Mouse (Mus musculus) limb, embryonic 11.5 days (tissue): ENCODE results near the gene A2m. TPM values are rescaled to one million over a fixed set of nuclear protein-coding genes. Genes with fewer than 3 reads are reported as not detected.

Source experiments
- ATAC-seq: fragments of 200-750 bp; cut with Nextera tagmentation; 2 replicates; pipeline ENCODE4 v1.8.0; 2017; ENCODE audit warnings: low read depth; ENCODE audit not compliant: insufficient number of reproducible peaks, low FRiP score, low TSS enrichment
- DNase-seq: peaks from one replicate; pipeline ENCODE4 v3.0.0-alpha.2; 2015; ENCODE audit warnings: low spot score
- H3K27ac ChIP-seq: fragments of 300-500 bp; sonication (generic); replicated peaks from 2 replicates; pipeline ENCODE4 v1.5.1; 2014; ENCODE audit warnings: low read depth, mild to moderate bottlenecking, low read length
- H3K27me3 ChIP-seq: fragments of 300-500 bp; sonication (generic); 2 replicates; pipeline ENCODE4 v1.6.1; 2014; ENCODE audit warnings: mild to moderate bottlenecking, low read length, mixed read lengths; ENCODE audit not compliant: control insufficient read depth, insufficient read depth
- H3K36me3 ChIP-seq: fragments of 300-500 bp; sonication (generic); 2 replicates; pipeline ENCODE4 v1.6.1; 2014; ENCODE audit warnings: mild to moderate bottlenecking, low read length, moderate library complexity, mixed read lengths; ENCODE audit not compliant: control insufficient read depth, insufficient read depth
- H3K4me1 ChIP-seq: fragments of 300-500 bp; sonication (generic); 2 replicates; pipeline ENCODE4 v1.6.1; 2014; ENCODE audit warnings: low read length, mixed read lengths; ENCODE audit not compliant: control insufficient read depth, insufficient read depth
- H3K4me2 ChIP-seq: fragments of 300-500 bp; sonication (generic); 2 replicates; pipeline ENCODE4 v1.6.1; 2014; ENCODE audit warnings: low read depth, mild to moderate bottlenecking, moderate library complexity; ENCODE audit not compliant: severe bottlenecking
- H3K4me3 ChIP-seq: fragments of 300-500 bp; sonication (generic); 2 replicates; pipeline ENCODE4 v1.5.1; 2014; ENCODE audit warnings: low read depth, low read length
- H3K9ac ChIP-seq: fragments of 300-500 bp; sonication (generic); 2 replicates; pipeline ENCODE4 v1.6.1; 2014; ENCODE audit warnings: mild to moderate bottlenecking, low read length
- H3K9me3 ChIP-seq: fragments of 300-500 bp; sonication (generic); 2 replicates; pipeline ENCODE4 v1.6.1; 2016; ENCODE audit warnings: low read length; ENCODE audit not compliant: control insufficient read depth
- WGBS: fragments of 180-500 bp; shearing (Covaris S2); extraction: QIAGEN DNeasy Blood & Tissue Kit; methylation state at CpG from one replicate; pipeline ENCODE4 v1.1.7; 2014; 5-methylcytosine and 5-hydroxymethylcytosine counted together
- polyA plus RNA-seq: library from polyadenylated mRNA; unstranded; fragments of >200 nt; fragmentation: Nextera tagmentation; extraction: Ambion mirVana; gene quantifications from 2 replicates; pipeline ENCODE4 v1.2.1, GENCODE M21; 2014

Gene A2m
- polyA plus RNA-seq = 1.5 and 2.1 TPM in 2 replicates

DNA sequence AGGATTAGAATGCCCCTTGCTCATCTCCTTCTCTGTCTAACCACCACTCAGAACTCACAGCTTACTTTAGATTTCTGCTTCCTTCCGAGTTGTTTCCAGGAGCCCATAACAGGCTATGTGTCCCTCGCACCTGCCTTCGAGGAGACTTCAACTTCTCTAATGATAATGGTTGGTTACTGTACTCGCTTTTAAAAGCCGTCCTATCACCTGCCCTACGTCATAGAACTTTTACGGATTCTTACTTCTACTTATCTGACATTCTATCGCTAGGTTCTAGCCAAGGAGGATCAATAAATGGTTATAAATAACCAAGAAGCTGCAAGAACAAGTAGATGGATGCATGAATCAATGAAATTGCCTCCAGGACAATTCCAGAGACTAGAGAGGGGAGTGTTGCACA, at the start of gene A2m:
TSS of gene A2m (plus strand) at position 301 of the 400 bp plus-strand sequence.
- Histone ChIP-seq H3K36me3 (no peaks in the 10 kb centered on the region), H3K9ac (0 out of 2 replicates have a peak within 1 kb of the TSS, but pooled peaks have one; percentile 8), H3K4me1 (no peaks in the 10 kb centered on the region), H3K4me3 (peak within 1 kb of the TSS; percentile 5; the same call in 1 of the 2 replicates), H3K27ac (no peak within 1 kb of the TSS), H3K27me3 (no peaks in the 10 kb centered on the region), H3K9me3 (no peaks in the 10 kb centered on the region), H3K4me2 (peak within 1 kb of the TSS; percentile 21; the same call in 1 of the 2 replicates)
- DNase-seq (no peak), ATAC-seq (no peak)
- WGBS = 92% methylated on average over 8 of the region's 8 CpGs

DNA sequence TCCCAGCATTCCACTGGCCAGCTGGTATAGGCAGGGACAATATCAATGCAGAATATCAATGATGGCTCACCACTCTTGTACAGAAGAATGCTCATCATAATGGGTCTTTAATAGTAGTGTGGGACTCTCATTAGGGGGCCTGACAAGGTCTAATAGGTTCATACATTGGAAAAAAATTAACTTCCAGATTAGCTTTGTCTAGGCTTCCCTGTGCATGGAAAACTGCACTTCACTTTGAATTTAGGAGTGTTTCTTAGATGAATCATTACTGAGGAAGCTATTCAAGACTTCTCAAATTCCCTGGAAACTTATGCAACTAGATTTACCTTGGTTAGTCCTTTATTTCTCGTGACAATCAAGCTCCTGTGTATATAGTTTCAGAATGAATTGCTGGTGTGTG, 45.0 kb upstream of the A2m start:
- no peaks in the 10 kb centered on the region for H3K27me3 ChIP-seq
- no peak overlapping the region for H3K4me3 ChIP-seq
- H3K36me3 ChIP-seq = no peaks in the 10 kb centered on the region
- ATAC-seq = no peak
- H3K9me3 ChIP-seq = no peaks in the 10 kb centered on the region
- H3K4me1 ChIP-seq = no peaks in the 10 kb centered on the region
- no peak overlapping the region for H3K9ac ChIP-seq
- H3K4me2 ChIP-seq = no peak overlapping the region
- WGBS = 61% methylated on average over 1 of the region's 1 CpGs
- no peak overlapping the region for H3K27ac ChIP-seq
- no peak for DNase-seq

DNA sequence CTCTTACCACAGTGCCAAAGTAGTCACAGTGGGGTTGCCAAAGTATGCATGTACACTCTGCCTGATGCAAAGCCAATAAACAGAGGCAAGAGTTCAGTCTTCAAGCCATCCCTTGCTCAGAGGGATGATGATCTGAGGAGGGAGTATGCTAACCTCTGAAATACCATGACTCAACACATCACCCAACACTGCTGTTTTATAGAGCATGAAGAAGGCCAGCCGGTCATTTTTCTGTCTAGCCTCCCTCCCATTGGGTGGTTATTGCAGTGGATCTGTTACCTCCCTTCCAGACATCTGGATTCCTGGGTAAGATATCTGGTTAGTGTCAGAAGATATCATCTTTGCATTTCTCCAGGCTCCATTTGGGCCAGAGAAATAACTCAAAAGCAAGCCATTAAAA, 34.2 kb upstream of the A2m start:
- peak; percentile 26; the same call in 1 of the 2 replicates for ATAC-seq
- H3K4me1 ChIP-seq = no peaks in the 10 kb centered on the region
- DNase-seq = no peak
- H3K36me3 ChIP-seq = no peaks in the 10 kb centered on the region
- no peaks in the 10 kb centered on the region for H3K9me3 ChIP-seq
- WGBS = 72% methylated on average over 1 of the region's 1 CpGs
- H3K27me3 ChIP-seq = no peaks in the 10 kb centered on the region
- no peak overlapping the region for H3K9ac ChIP-seq
- no peak overlapping the region for H3K4me2 ChIP-seq
- no peak overlapping the region for H3K4me3 ChIP-seq
- no peak overlapping the region for H3K27ac ChIP-seq

DNA sequence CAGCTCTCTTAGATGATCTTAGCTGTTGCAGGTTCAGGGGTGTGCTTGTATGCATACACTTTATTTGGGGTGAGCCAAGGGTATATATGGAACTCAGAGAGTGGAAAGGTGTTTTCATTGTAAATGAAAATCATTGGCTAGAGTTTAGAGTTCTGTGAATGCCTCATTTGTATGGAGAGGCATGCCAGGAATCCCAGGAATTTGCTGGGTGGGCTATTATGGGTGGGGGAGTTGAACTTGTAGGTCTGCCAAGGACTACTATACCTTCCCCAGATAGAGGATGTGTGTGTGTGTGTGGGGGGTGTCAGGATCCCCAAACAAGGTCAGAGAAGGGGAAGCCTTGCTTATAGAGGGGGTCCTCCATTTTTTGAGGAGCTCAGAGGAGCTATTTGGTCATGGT, 27.3 kb upstream of the A2m start:
- ATAC-seq (no peak), DNase-seq (no peak)
- Histone ChIP-seq H3K27me3 (no peaks in the 10 kb centered on the region), H3K27ac (no peak overlapping the region), H3K4me2 (no peak overlapping the region), H3K9me3 (no peaks in the 10 kb centered on the region), H3K4me3 (no peak overlapping the region), H3K4me1 (no peaks in the 10 kb centered on the region), H3K9ac (no peak overlapping the region), H3K36me3 (no peaks in the 10 kb centered on the region)

DNA sequence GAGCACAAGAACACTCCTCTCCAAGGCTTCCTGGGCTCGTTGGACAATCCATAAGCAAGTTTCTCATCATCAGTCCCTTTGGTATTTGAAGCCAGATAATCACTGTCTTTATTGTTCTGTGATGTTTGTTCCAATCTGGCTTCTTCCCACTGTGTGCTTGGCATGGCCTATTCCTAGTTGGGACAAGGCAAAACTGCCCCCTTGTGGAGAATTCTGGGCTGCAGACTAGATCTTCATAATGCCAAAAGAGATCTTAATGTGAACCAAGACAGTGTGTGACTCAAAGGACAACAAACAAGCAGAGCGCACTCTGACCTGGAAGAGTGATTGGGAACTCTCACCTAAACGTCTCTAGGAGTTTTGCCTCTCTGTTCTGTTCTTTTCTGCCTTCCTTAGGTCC, 23.4 kb upstream of the A2m start:
- H3K4me3 ChIP-seq = no peak overlapping the region
- WGBS = 50% methylated on average over 3 of the region's 3 CpGs
- H3K9ac ChIP-seq = no peak overlapping the region
- no peak overlapping the region for H3K27ac ChIP-seq
- H3K9me3 ChIP-seq = no peaks in the 10 kb centered on the region
- H3K36me3 ChIP-seq = no peaks in the 10 kb centered on the region
- H3K4me1 ChIP-seq = no peaks in the 10 kb centered on the region
- DNase-seq (no peak), ATAC-seq (no peak)
- no peak overlapping the region for H3K4me2 ChIP-seq
- H3K27me3 ChIP-seq = no peaks in the 10 kb centered on the region

DNA sequence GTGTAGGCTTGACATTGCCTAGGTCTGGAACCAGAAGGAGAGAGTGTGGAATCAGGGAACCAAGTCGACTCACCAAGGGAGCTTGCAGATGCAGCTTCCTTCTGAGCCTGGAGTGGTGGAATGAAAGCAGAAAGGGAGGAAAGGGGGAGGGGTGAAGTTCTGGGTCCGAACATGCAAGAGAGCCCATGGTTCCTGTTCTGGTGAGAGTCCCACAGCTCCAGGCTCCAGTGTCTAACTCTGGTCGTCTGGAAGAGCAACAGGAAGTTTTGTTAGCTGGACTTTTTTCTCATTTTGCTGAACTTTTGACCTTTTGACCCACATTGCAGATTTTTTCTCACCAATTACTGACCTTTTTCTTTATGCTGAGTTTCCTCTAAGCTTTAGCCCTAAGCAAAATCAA, 17.7 kb upstream of the A2m start:
- H3K27ac ChIP-seq = no peak overlapping the region
- no peaks in the 10 kb centered on the region for H3K4me1 ChIP-seq
- 18% methylated on average over 3 of the region's 3 CpGs for WGBS
- no peaks in the 10 kb centered on the region for H3K27me3 ChIP-seq
- H3K9ac ChIP-seq = no peak overlapping the region
- no peak for ATAC-seq
- no peaks in the 10 kb centered on the region for H3K36me3 ChIP-seq
- H3K9me3 ChIP-seq = no peaks in the 10 kb centered on the region
- no peak overlapping the region for H3K4me3 ChIP-seq
- no peak overlapping the region for H3K4me2 ChIP-seq
- DNase-seq = no peak

DNA sequence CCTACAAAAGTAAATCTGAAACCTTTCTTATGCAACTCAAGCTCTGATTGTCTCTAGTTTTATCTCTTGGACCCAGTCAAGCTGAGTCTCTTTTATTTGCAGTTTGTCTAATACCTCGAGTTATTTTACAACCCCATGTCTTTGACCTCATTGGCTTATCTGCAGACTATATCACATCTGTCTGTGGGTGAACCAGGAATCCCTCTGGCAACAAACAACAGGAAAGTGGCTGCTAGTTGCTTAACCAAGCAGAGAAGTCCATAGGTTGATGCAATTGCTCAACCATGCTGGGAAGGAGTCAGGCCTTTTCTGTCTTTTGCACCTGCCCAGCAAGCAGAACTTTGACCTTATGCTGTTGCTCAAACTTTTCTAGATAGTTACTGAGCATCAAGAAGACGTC, 12.7 kb upstream of the A2m start:
- H3K4me3 ChIP-seq = no peak overlapping the region
- H3K27me3 ChIP-seq = no peaks in the 10 kb centered on the region
- H3K27ac ChIP-seq = no peak overlapping the region
- ATAC-seq (no peak), DNase-seq (no peak)
- H3K4me1 ChIP-seq = no peaks in the 10 kb centered on the region
- WGBS = 79% methylated on average over 2 of the region's 2 CpGs
- no peaks in the 10 kb centered on the region for H3K36me3 ChIP-seq
- H3K4me2 ChIP-seq = no peak overlapping the region
- H3K9me3 ChIP-seq = no peaks in the 10 kb centered on the region
- no peak overlapping the region for H3K9ac ChIP-seq

DNA sequence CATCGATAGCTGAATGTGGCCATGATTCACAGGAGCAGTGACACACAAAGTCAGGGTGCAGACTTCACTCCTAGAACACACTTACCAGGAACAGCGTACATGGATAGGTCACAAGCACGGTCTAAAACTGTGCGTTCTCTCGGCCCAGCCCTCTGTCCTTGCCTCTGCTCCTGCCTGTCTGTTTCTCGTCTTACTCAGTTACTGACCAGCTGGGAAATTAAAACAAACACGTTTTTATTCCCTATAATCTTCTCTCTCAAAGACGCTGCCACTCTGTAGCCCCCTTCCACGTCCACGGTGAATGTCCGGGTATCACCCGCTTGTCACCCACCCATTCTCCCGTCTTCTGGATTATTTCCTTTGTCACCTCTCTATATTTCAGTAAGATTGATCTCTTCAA, 656 bp upstream of the A2m start:
- H3K4me2 ChIP-seq = no peak overlapping the region
- no peak overlapping the region for H3K9ac ChIP-seq
- H3K36me3 ChIP-seq = no peaks in the 10 kb centered on the region
- no peaks in the 10 kb centered on the region for H3K4me1 ChIP-seq
- no peaks in the 10 kb centered on the region for H3K27me3 ChIP-seq
- no peaks in the 10 kb centered on the region for H3K9me3 ChIP-seq
- DNase-seq = no peak
- ATAC-seq = no peak
- H3K4me3 ChIP-seq = no peak overlapping the region
- H3K27ac ChIP-seq = no peak overlapping the region
- 70% methylated on average over 13 of the region's 13 CpGs for WGBS

DNA sequence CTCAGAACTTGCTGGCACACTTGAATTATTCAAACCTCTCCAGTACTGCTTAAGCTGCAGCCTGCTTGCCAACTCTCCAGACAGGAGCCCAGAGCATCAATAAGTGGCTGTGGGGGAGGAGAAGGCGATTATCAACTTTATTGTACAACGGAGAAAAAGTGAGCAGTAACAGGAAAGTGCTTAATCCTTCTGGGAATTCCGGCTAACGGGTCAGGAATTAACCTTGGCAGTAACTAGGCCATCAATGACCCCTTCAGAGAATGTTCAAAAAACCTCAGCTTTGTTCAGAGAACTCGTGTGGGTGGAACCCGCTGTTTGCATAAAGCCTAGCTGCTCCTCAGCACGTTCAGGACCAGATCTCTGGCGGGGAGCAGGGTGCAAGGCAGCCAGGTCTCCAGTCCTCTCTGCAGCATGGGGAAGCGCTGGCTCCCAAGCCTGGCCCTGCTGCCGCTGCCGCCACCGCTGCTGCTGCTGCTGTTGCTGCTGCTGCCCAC, 749 bp downstream of the A2m start:
- Histone ChIP-seq H3K9me3 (no peaks in the 10 kb centered on the region), H3K27me3 (no peaks in the 10 kb centered on the region), H3K9ac (0 out of 2 replicates have a peak overlapping the region, but pooled peaks have one; percentile 8), H3K4me1 (no peaks in the 10 kb centered on the region), H3K27ac (no peak overlapping the region), H3K4me3 (peak overlapping the region; percentile 5; the same call in 1 of the 2 replicates), H3K36me3 (no peaks in the 10 kb centered on the region), H3K4me2 (peak overlapping the region; percentile 21; the same call in 1 of the 2 replicates)
- peak; percentile 63 for DNase-seq
- ATAC-seq = peak; percentile 66; the same call in 1 of the 2 replicates
- 4% methylated on average over 12 of the region's 12 CpGs for WGBS
